Mouse (Mus musculus) myocyte (in vitro differentiated cells): ENCODE results near the gene Itgb5. TPM values are rescaled to one million over a fixed set of nuclear protein-coding genes. Genes with fewer than 3 reads are reported as not detected.

Source experiments
- H3K27me3 ChIP-seq: one replicate; pipeline ENCODE4 v1.6.1; 2011; ENCODE audit not compliant: control insufficient read depth, insufficient read depth, insufficient read length
- H3K36me3 ChIP-seq: one replicate; pipeline ENCODE4 v1.6.1; 2011; ENCODE audit not compliant: control insufficient read depth, insufficient read depth
- H3K4me2 ChIP-seq: one replicate; pipeline ENCODE4 v1.6.1; 2011; ENCODE audit warnings: low read depth, control low read depth
- H3K4me3 ChIP-seq: one replicate; pipeline ENCODE4 v1.5.1; 2011; ENCODE audit warnings: mild to moderate bottlenecking, control low read depth, moderate library complexity
- H3K79me2 ChIP-seq: one replicate; pipeline ENCODE4 v1.6.1; 2011; ENCODE audit not compliant: control insufficient read depth, insufficient read depth
- H3ac ChIP-seq: one replicate; pipeline ENCODE4 v1.6.1; 2011; ENCODE audit not compliant: control insufficient read depth, insufficient read length
- CEBPB ChIP-seq: IDR thresholded peaks from 2 replicates; pipeline ENCODE4 v1.6.1; 2011; ENCODE audit warnings: mild to moderate bottlenecking, moderate library complexity; ENCODE audit not compliant: poor library complexity, insufficient read depth, severe bottlenecking
- E2F4 ChIP-seq: IDR thresholded peaks from one replicate; pipeline ENCODE4 v1.6.1; 2011; ENCODE audit warnings: mild to moderate bottlenecking, control low read depth, moderate library complexity; ENCODE audit not compliant: insufficient read depth
- MAX ChIP-seq: IDR thresholded peaks from one replicate; pipeline ENCODE4 v1.6.1; 2011; ENCODE audit warnings: low read depth, mild to moderate bottlenecking, control low read depth
- MYOD1 ChIP-seq, 3 experiments: IDR thresholded peaks; one replicate each; pipeline ENCODE4 v1.6.1; 2011; ENCODE audit warnings: control low read depth in 2 of 3, low read depth in 2 of 3, mild to moderate bottlenecking in 2 of 3, moderate library complexity in 1 of 3; ENCODE audit not compliant: insufficient read length in 2 of 3, control insufficient read depth in 1 of 3
- MYOG ChIP-seq, 3 experiments: IDR thresholded peaks; one replicate each; pipeline ENCODE4 v1.6.1; 2011; ENCODE audit warnings: control low read depth in 2 of 3, low read depth in 2 of 3, mild to moderate bottlenecking in 2 of 3; ENCODE audit not compliant: insufficient read length in 2 of 3, control insufficient read depth in 1 of 3, insufficient read depth in 1 of 3
- POLR2A ChIP-seq: IDR thresholded peaks from one replicate; pipeline ENCODE4 v1.6.1; 2011; ENCODE audit warnings: low read depth, mild to moderate bottlenecking, control low read depth, moderate library complexity; ENCODE audit not compliant: insufficient read length
- POLR2AphosphoS2 ChIP-seq: IDR thresholded peaks from one replicate; pipeline ENCODE4 v1.6.1; 2011; ENCODE audit warnings: low read depth, control low read depth; ENCODE audit not compliant: insufficient read length
- REST ChIP-seq: IDR thresholded peaks from one replicate; pipeline ENCODE4 v1.6.1; 2011; ENCODE audit warnings: mild to moderate bottlenecking, control low read depth, moderate library complexity; ENCODE audit not compliant: insufficient read depth, insufficient read length
- SRF ChIP-seq: IDR thresholded peaks from one replicate; pipeline ENCODE4 v1.6.1; 2011; ENCODE audit warnings: low read depth; ENCODE audit not compliant: control insufficient read depth, insufficient read length
- TCF12 ChIP-seq: IDR thresholded peaks from one replicate; pipeline ENCODE4 v1.6.1; 2011; ENCODE audit warnings: mild to moderate bottlenecking, control low read depth; ENCODE audit not compliant: poor library complexity, insufficient read depth, severe bottlenecking
- TCF3 ChIP-seq: IDR thresholded peaks from one replicate; pipeline ENCODE4 v1.6.1; 2011; ENCODE audit warnings: low read depth, control low read depth; ENCODE audit not compliant: insufficient read length
- USF1 ChIP-seq: IDR thresholded peaks from one replicate; pipeline ENCODE4 v1.6.1; 2011; ENCODE audit warnings: low read depth, mild to moderate bottlenecking, control low read depth, moderate library complexity
- polyA plus RNA-seq: library from polyadenylated mRNA; unstranded; fragments of >200 nt; fragmentation: generic; extraction: Trizol; gene quantifications from one replicate; pipeline ENCODE4 v1.2.1, GENCODE M21; 2012; ENCODE audit warnings: missing spikeins

Gene Itgb5
- polyA plus RNA-seq, 1 experiment: 114 TPM

DNA sequence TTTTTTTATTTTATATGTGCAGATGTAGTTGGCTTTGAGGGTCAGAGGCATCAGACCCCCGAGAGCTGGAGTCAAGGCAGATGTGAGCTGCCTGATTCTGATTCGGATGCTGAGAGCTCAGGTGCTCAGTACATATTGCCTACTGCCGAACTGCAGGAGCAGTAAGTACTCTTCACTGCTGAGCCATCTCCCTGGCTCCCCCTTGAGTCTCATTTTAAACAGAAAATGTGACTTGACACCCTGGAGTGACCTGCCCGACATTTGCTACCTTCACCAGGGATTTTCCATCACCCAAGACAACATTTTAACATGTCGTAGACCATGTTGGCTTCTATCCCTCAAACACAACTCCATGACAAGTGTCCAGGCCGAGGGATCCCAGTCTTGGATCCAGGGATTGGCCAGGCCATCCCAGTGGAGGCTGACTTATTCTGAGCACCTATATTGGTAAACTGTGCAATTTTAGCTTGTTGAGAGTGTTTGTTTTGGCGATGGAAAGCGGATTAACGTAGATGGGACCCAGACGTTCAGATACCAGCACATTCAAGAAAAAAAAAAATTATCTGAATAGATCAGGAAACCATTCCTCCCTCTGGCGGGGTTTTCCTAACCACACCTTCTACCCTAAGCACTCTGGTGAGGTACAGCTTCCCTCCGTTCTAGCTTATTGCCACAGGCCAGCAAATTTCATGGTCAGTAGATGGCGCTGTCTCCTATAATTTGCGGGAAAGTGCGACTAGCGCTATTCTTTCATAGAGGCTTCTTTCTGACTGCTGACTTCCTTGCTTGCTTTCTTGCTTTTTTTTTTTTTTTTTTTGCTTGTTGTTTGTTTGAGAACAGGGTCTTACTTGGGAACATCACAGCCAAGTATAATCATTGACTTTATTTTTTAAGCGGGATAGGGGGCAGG lies 8.9 kb upstream of the Itgb5 start:
- Histone ChIP-seq H3K79me2 (no peaks in the 10 kb centered on the region), H3K27me3 (peaks cover 15% of the 10 kb centered on the region), H3K4me2 (no peak overlapping the region), H3K4me3 (no peak overlapping the region), H3ac (no peak overlapping the region), H3K36me3 (no peaks in the 10 kb centered on the region)
- TF ChIP-seq MAX: no peak
- no peak for TF ChIP-seq TCF3
- TF ChIP-seq USF1: no peak
- TF ChIP-seq MYOD1 (IDR thresholded peaks at IDR 0.05; ENCODE audit: control insufficient read depth in 1 of 3, insufficient read length in 2 of 3, low read depth in 2 of 3): no peak
- no peak for TF ChIP-seq SRF
- TF ChIP-seq TCF12: no peak
- TF ChIP-seq MYOG (IDR thresholded peaks at IDR 0.05; ENCODE audit: control insufficient read depth in 1 of 3, insufficient read depth in 1 of 3, insufficient read length in 2 of 3, low read depth in 2 of 3): no peak
- no peak for TF ChIP-seq REST
- TF ChIP-seq E2F4: no peak
- TF ChIP-seq POLR2A: no peak

DNA sequence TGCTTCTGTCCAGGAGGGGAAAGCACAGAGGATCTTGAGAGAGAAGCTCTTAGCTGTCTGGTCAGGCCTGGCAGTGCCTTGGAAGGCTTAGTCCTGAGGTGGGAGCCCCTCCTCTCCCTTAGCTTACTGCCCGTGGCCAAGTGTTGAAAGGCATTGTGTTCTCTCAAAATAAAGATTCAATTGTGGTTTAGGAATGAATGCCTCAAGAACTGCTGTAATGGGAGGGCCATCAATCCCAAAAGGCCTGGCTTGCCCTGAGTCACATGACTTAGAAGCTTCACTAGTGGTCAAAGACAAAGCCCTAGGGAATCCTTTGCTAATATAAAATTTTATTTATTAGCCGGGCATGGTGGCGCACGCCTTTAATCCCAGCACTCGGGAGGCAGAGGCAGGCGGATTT lies 4.9 kb upstream of the Itgb5 start:
- H3K4me3 ChIP-seq: no peak overlapping the region
- no peak overlapping the region for H3ac ChIP-seq
- H3K4me2 ChIP-seq: no peak overlapping the region
- no peaks in the 10 kb centered on the region for H3K79me2 ChIP-seq
- peaks cover 7% of the 10 kb centered on the region for H3K27me3 ChIP-seq
- TF ChIP-seq POLR2AphosphoS2 (no peak), MYOD1 (IDR thresholded peaks at IDR 0.05; ENCODE audit: control insufficient read depth in 1 of 3, insufficient read length in 2 of 3, low read depth in 2 of 3) (no peak), SRF (no peak), CEBPB (no peak)
- H3K36me3 ChIP-seq: no peaks in the 10 kb centered on the region

GRCm38 (mm10) chr16:33828496-33828895 lies 969 bp upstream of the Itgb5 start:
- H3K36me3 ChIP-seq: no peaks in the 10 kb centered on the region
- H3K27me3 ChIP-seq: no peaks in the 10 kb centered on the region
- H3K4me2 ChIP-seq: no peak overlapping the region
- H3K79me2 ChIP-seq: peaks cover 31% of the 10 kb centered on the region
- peak overlapping the region; percentile 57 for H3K4me3 ChIP-seq
- peak overlapping the region; percentile 42 for H3ac ChIP-seq
- TF ChIP-seq TCF12 (no peak), MAX (no peak), REST (no peak), CEBPB (no peak)

- Histone ChIP-seq H3K27me3 (no peaks in the 10 kb centered on the region), H3K36me3 (no peaks in the 10 kb centered on the region), H3K4me3 (peak overlapping the region; percentile 57), H3K79me2 (peaks cover 45% of the 10 kb centered on the region), H3ac (peak overlapping the region; percentile 42), H3K4me2 (peak overlapping the region; percentile 77)
- TF ChIP-seq TCF3: no peak
- peak in 1 of 3 experiments; percentile 1 for TF ChIP-seq MYOD1 (IDR thresholded peaks at IDR 0.05; ENCODE audit: control insufficient read depth in 1 of 3, insufficient read length in 2 of 3, low read depth in 2 of 3)
- no peak for TF ChIP-seq REST
These were observed 512 bp downstream of the Itgb5 start for GRCm38 (mm10) chr16:33829842-33830511.

DNA sequence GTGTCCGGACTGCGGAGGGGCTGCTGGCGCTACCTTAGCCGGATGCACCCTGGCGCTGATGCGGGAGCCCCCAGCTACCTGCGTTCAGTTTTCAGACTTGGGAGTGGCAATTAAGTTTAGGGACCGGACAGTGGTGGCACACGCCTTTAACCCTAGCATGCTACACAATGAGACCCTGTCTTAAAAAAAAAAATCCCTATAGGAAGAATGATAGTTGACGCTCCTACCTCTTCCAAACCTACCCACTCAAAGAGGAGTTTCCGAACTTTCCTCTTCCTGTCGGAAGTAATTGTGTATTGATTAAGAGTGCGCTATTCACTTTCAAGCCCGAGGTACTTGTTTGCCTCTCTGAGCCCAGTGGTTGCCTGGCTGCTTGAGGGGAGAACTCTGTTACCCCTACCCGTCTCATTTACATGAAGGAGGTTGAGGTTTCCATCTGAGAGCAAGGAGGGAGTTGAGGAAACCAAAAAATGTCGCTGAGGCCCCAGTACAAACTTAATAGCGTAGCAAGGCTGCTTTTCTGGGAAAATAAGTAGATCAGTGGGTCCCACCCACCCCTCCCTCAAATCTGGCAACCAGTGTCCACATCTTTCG lies 1.1 kb downstream of the Itgb5 start:
- H3K36me3 ChIP-seq: no peaks in the 10 kb centered on the region
- peak overlapping the region; percentile 57 for H3K4me3 ChIP-seq
- peaks cover 51% of the 10 kb centered on the region for H3K79me2 ChIP-seq
- H3ac ChIP-seq: peak overlapping the region; percentile 42
- H3K4me2 ChIP-seq: peak overlapping the region; percentile 77
- H3K27me3 ChIP-seq: no peaks in the 10 kb centered on the region
- TF ChIP-seq USF1 (no peak), TCF12 (no peak), POLR2A (no peak), POLR2AphosphoS2 (no peak), MAX (no peak), CEBPB (no peak), E2F4 (no peak), MYOG (IDR thresholded peaks at IDR 0.05; ENCODE audit: control insufficient read depth in 1 of 3, insufficient read depth in 1 of 3, insufficient read length in 2 of 3, low read depth in 2 of 3) (no peak), SRF (no peak), MYOD1 (IDR thresholded peaks at IDR 0.05; ENCODE audit: control insufficient read depth in 1 of 3, insufficient read length in 2 of 3, low read depth in 2 of 3) (no peak), REST (no peak), TCF3 (no peak)
